Mouse (Mus musculus) c-Kit-positive CD71-negative TER-119-negative erythroid progenitor cells, embryonic 14.5 days (primary cell): ENCODE results near the gene Rab25.

Experiments
- DNase-seq: peaks from one replicate; pipeline ENCODE4 v3.0.0-alpha.2; 2013; ENCODE audit warnings: low read depth

Rab25 gene

DNA sequence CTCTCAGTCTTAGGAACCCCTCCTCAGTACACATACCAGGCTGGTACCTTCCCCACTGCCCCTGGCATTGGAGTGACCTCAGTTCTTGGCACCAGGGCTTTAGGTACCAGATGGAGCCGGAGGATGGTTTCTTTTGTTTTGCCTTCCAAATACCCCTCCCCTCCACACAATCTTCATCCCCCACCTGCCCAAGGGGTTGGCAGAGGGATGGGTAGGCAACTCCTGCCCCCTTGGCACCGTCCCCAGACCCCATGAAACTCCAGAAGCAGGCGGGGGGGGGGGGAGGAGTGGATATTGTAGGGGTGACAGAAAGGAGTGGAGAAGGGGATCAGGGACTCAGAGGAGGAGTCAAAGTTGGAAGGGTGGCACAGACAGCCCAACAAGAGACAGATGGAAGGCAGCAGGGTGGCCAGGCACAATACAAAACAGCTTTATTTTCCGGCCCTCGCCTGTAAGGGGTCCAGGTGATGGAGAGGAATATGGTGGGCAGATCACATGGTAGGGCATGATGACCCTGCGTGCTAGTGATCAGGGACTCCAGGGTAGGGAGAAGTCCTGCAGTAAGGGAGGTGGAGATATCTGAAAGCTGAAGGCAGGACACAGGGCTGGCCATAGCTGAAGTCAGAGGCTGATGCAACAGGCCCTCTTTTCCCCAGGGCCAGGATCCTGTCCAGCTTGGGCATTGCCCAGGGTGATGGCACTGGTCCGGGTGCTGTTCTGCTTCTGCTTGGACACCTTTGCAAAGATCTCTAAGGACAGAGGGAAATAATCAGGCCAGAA is 6.3 kb downstream of the Rab25 start:
- no peak for DNase-seq

DNA sequence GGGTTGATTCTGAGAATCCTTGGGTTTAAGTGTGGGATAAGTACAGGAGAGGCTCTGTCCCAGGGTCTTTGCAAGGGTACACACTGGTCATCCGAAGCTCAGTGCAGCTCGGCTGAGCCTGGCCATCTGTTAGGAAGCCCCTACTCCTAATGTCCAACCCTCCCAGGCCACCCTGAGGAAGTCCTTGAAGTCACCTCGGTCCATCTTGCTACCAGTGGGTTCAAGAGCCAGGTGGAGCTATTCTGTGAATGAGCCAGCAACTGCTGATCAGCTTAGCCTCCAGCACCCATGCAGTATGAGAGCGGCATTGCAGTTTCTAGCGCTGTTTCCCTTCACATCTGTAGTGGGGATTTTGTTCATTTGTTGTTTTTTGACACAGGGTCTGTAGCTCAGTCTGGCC is 8.0 kb downstream of the Rab25 start:
- no peak for DNase-seq

DNA sequence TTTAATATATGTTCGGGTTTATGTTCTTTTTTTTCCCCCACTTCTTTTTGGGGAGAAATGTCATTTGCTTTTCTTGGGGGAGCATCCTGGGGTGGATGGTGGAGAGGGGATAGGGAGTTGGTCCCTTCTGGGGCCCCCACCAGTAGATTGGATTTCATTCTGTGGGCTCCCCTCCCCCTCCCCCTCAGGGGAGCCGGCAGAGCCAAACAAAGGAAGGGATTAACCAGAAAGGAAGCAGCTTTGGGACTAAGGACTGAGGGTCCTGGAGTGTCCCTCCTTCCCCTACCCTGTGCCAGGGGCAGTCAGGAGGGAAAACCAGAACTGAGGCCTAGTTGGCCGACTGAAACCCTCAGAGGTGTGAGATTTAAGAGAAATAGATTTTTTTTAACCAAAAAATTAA is 8.7 kb downstream of the Rab25 start:
- DNase-seq = no peak

DNA sequence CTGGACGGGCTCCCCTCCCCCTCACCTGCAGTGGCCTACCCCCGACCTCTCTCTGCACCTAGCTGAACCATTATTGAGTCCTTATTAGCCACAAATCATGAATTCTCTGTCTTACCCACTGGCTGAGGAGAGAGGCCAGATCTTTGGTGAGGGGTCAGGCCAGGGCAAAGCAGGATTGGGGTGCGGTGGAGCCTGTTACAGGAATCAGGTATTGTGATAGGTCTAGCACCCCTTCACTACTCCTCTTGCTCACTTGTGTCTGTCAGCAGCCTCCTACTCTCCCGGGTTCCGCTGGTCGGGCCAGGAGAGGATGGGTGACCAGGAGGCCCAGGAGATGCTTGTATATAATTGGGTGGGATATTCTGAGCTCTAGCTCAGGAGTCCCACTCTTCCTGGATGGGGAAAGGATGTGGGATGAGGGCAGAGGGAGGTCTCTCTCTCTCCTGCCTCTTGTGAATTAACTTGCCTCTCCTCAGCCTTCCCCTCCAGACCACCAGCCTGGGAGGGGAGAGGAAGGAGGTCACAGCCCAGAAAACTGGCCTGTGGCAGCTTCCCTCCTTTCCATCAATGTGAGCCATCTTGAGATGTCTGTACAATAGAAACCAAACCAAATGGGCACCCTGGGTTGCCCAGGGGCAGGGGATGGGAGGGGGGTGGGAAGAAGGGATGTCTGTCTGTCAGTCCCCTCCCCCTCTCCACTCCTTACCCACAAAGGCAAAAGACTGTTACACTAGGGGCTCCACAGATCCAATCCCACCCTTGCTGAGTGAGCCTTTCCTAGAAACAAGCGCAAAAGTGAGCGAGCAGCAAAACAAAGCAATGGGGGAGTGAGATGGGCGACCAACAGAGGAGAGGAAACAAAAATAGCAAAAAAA is 9.6 kb downstream of the Rab25 start:
- no peak for DNase-seq

DNA sequence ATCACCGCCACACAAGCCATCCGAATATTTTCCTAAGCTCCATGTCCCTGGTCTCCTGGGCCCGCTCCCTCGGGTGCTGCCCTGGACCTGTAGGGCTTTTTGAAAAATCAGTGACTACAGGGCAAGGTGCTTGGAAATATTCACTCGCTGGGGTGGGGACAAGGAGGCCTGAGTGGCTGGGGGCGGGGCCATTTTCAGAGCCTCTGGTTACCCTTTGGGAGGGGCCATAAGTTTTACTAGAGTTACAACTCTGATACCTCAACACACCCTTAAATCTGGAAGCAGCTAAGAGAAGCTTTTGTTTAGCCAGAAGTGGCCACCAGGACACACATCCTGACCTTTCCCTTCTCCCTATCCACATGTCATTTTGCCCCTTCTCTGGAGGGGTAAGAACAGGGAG is 11.0 kb downstream of the Rab25 start:
- DNase-seq = no peak

DNA sequence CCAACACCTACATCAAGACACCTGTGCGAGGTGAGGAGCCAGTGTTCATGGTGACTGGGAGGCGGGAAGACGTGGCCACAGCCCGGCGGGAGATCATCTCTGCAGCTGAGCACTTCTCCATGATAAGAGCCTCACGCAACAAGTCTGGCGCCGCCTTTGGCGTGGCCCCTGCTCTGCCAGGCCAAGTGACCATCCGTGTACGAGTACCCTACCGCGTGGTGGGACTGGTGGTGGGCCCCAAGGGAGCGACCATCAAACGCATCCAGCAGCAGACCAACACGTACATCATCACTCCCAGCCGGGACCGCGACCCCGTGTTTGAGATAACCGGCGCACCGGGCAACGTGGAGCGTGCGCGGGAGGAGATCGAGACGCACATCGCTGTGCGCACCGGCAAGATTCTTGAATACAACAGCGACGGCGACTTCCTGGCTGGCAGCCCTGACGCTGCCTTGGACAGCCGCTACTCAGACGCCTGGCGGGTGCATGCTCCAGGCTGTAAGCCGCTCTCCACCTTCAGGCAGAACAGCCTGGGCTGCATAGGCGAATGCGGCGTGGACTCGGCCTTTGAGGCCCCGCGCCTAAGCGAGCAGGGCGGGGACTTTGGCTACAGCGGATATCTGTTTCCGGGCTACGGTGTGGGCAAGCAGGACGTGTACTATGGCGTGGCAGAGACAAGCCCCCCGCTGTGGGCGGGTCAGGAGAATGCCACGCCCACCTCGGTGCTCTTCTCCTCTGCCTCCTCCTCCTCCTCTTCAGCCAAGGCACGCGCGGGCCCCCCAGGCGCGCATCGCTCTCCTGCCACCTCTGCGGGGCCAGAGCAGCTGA is 11.8 kb downstream of the Rab25 start:
- no peak for DNase-seq

DNA sequence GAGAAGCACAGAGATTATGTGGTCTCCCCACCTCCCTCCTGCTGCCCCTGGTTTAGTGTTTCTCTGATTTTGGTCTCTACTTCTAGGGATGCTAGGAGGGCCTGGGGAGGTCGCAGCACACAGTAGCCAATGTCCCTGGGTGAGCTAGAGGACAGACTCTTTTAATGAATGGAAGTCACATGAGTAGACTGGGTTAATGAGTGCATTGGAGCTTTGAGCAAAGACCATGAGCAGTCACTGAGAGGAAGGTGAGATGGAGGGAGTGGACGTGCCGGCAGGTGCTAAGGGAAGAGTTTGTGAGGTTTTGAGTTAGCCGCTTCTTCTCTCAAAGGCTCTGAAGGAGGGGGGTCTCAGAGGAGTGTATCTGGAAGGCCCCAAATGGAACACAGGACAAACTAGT is 12.6 kb downstream of the Rab25 start:
- no peak for DNase-seq

DNA sequence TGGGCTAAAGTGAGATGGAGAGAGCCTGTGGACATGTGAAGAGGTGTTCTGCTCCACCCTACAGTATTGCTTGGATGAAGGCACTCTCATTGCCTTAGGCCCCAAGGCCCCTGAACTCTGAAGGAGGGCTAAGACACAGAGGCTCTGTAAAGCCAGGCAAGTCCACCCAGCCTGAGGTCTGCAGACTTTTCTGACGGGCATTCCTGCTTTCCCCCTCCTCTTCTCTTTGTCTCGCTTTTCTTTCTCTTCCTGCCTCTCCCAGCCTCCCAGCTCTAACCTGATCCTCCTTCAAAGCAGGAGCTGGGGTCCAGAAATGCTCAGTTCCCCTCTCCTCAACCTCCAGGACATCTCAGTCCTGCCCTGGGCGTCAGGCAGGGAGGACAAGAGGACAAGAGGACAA is 13.1 kb downstream of the Rab25 start:
- no peak for DNase-seq

DNA sequence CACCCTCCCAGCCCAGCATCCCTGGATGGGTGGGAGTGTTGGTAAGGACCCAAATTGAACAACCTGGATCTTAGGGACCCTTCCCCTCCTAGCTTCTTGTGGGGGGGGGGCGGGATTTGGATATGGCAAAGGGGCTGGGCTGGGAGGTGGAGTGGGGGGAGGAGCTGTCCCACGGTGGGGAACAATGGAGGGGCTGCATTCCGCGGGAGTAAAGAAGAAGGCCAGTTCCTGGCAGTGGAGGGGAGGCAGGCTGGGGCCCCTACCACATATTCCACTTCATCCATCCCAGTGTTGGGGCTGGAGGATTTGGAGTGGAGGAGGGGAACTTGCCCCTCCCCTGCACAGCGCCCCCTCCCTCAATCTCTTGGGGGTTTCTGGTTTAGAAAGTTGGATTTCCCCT is 14.4 kb downstream of the Rab25 start:
- no peak for DNase-seq

DNA sequence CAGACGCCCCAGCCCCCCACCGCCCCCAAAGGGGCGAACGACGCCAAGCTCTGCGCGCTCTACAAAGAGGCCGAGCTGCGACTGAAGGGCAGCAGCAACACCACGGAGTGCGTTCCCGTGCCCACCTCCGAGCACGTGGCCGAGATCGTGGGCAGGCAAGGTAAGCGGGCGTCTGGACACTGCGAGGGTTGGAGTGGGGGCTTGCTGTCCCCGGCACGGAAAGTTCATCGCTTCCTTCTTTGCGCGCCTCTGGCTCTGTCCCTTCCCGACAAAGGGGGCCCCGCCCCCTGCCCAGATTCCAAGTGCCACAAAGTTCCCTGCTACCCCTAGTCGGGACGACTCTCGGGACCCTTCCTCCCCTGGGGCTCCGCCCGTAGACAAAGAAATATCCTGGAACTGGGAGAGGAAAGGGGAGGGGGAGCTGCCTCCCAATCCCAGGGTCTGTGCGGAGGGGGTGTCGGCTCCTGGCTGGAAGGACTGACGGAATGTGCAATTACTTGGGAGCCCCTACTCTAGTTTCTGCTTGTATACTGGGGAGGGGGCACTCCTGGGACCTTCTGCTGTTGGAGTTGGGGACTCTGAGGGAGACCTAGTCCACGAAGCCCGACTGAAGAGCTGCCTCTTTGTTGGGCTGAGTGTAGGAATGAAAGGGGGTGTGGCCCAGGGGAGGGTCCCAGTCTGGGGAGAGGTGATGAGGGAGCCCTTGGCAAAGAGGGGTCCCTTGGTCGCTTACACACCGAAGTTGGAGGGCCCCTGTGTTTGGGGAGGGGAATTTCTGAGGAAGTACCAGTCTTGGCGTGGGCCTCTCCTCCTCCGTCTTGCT is 15.2 kb downstream of the Rab25 start:
- DNase-seq = no peak

DNA sequence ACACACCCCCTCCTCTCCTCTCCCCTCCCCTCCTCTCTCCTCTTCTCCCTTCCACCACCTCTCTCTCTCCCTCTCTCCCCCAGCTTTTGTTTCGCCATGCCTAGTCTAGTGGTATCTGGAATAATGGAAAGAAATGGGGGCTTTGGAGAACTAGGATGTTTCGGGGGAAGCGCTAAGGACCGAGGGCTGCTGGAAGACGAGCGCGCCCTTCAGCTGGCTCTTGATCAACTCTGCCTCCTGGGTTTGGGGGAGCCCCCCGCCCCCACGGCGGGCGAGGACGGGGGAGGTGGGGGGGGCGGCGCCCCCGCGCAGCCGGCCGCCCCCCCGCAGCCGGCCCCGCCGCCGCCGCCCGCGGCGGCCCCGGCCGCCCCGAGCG is 15.8 kb downstream of the Rab25 start, which contains the start of gene Mex3a:
TSS of gene Mex3a (plus strand) at position 97 of the 376 bp plus-strand sequence.
- no peak for DNase-seq

DNA sequence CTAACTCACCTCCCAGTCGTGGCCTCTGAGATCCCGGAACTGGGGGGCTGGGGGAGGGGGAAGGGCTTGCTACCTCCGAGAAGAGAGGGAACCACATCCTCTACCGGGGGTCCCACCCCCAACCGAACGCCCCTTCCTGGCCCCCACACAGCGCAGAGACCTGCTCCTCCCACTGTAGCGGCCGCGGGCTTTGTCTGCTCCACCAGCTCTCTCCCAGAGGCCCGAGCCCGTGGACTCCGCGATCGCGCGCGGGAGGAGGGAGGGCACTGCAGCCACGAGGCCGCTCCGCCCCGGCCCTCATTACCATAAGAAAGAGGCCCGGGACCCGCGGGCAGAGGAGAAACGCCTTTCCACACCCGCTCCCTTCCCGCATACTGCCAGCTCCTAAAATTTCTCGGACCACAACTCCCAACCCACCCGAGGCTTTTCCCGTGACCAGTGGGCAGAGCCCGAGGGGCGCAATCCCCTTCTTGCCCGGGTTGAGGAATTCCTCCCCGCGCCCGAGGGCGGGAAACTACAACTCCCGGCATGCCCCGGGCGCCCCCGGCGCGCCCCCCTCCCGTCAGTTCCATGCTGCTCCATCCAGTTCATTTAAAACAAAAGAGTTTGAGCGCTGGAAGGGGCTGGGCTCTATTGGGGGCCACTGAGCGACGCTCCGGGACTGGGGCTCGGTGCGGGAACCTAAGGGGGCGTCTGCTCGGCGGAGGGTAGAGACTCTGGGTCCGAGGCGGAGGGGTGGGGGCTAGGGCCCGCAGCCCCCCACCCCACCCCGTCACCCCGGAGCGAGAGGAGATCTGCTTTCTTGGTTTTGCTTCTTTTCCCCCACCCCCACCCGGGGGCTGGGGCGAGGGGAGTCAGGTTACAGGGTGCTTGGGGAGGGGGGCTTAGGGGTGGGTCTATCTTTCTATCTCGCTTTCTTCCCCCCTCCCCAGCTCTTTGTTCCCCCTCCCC is 16.5 kb downstream of the Rab25 start:
- no peak for DNase-seq

DNA sequence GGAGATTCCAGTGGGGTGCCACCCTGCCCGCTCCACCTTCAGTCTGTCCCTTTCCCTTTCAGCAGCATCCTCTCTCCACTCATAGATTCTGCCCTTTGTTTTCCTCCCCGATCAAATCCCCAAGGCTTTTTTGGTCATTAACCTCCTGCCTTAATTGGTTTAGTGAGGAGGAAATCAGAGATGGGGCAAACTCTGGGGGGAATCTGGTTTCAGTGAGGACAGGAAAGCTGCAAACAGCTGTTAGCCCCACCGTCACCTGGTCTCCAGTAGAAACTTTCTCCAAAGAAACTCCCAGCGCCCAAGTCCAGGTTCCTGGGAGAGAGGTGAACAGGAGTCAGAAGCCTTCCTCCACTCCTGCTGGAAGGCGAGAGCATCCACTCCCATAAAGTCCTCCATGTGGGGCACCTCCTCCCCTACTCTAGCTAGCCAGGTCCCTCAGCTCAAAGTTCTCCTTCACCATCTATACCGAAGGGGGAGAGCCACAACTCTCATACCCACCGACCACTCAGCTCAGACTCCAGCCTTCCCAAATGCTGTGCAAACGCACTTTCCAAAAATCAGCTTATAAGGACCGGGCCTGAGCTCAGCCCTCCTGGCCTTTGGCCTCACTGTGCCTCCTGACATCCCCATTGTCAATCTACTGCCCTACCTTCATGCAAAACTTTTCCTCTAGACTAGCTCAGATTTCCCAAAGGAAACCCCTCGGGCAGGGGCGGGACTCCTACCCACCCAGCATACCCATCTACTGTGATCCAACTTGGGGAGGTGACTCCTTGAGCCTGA is 17.8 kb downstream of the Rab25 start:
- DNase-seq = no peak

DNA sequence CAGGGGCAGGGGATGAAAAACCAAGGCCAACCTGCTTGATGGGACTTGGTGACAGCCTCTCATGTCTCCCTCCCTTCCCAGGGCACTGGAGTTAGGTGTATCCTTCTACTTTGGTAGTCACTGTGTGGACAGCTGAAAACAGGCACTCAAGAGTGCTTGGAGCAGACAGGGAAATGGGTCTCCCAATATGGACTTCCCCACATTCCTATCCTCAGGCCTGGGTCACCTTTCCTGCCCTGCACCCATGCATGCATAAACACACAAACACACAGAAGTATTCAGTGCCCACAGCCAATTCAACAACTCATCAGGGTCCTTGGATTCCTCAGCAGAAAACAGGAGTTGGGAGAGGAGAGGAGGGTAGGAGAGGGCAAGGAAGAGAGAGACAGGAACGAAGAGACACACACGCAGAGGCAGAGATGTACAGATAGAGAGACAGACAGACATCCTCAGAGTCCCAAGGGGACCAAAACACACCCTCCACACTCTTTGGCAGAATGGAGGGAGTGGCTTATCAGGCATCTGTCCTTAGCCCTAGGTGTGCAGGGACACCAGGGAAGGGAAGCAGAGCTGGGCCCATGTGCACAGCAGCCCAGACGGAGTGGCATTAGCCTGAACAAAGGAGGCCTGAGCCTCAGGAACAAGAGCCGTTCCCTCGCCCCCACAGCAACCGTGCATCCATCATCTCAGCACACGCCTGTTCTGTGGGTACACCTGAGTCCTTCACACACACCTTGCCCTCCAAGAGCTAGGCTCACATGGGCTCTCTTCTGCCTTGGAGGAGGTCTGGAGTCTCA is 18.7 kb downstream of the Rab25 start:
- DNase-seq = no peak

DNA sequence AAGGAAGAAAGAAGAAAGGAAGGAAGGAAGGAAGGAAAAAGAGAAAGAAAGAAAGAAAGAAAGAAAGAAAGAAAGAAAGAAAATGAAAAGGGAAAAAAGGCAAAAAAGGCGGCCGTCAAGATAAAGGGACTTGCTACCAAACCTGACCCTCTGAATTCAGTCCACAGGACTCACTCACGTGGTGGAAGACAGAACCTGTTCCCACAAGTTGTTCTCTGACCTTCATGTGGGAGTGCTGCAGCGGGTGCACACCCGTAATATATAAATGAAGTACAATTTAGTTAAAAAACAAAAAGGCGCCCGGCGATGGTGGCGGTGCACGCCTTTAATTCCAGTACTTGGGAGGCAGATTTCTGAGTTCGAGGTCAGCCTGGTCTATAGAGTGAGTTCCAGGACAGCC is 19.5 kb downstream of the Rab25 start:
- no peak for DNase-seq

DNA sequence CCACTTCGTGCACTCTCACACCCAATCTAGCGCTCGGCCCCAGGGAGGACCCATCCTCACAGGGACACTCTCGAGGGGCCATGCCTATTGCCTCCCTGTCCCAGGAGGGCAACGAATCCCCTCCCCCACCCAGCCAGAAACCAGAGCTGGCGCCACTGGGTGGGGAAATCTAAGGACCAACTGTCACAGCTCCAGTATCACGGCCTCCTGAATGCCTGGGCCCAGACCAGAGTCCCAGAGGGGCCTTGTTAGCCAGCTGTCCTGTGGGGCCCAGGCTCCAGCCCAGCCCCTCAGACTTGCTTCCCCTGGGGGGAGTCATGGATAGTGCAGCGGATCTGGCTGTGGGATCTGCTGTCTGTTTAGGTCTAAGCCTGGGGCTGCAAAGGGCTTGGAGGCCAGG is 20.5 kb downstream of the Rab25 start:
- no peak for DNase-seq

DNA sequence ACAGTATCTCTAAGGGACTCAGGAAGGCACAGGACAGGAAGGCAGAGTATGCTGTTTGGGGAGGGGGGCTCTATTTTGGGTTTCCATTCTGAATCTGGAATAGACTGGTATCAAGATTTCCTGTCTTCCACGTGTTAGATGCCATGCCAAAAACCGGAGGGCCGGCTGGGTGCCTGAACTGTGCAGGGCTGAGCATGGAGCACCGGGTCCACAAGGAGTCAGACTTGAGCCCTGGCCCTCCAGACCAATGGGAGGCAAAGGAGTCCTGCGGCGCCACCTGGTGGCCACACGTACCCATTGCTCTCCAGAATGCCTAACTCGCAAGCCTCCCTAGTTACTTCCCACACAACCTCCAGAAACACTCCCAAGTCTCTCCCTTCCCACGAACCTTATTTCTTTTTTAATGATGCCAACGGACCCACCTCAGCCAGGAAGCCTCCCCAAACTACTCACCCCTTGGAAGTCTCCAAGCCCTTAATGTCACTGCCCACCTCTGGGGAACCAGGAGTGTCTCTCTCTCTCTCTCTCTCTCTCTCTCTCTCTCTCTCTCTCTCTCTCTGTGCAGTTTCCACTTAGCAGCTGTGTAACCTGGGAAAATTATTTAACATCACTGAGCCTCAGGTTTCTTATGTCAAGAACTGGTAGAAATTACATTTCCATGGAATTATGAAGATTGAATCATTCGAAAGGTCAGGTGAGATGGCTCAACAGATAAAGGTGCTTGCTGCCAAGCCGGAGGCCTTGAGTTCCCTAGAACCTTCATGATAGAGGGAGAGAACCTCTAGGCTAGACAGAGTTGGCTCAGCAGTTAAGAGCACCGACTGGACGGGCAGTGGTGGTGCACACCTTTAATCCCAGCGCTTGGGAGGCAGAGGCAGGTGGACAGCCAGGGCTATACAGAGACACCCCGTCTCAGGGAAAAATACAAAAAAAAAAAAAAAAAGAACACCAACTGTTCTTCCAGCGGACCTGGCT is 21.7 kb downstream of the Rab25 start:
- peak; percentile 88 for DNase-seq

DNA sequence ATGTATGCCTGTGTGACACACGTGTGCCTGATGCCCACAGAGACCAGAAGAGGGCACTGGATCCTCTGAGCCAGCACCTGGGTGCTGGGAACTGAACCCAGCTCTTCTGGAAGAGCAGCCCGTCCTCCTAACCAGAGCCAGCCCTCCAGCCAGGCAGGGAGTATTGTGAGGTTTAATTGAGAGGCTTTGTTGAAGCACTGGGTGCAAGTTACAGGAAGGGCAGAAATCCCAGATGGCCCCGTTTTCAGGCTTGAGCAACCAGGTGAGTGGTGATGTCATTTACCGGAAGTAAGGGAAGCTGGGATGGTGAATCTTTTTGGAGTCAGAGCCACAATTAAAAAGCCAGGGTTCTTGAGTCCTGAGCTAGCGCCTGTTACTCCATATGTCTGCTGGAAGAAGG is 23.1 kb downstream of the Rab25 start:
- no peak for DNase-seq
